Mouse (Mus musculus) kidney, adult 2 months (tissue): ENCODE results near the gene Kit.

Experiments
- CTCF ChIP-seq: fragments of 200-500 bp; conservative IDR thresholded peaks from 2 replicates; pipeline ENCODE4 v1.5.1; 2011; ENCODE audit warnings: low read depth, mild to moderate bottlenecking, control low read depth, low read length, moderate library complexity, mixed read lengths; ENCODE audit not compliant: insufficient read depth, insufficient read length
- POLR2A ChIP-seq: fragments of 200-500 bp; IDR thresholded peaks from one replicate; pipeline ENCODE4 v1.6.1; 2011; ENCODE audit warnings: low read depth, low read length, control low read depth

GRCm38 (mm10) chr5:75590961-75591360 lies 16.2 kb downstream of the Kit start:
- TF ChIP-seq POLR2A: no peak
- TF ChIP-seq CTCF: no peak
